Mouse (Mus musculus) liver, postnatal 0 days (tissue): ENCODE measurements at regions not wholly inside any gene's neighbourhood (a gene's known extent, or its start where the extent isn't known, plus 50 kb on each side); places are given as distances from the start of the nearest gene placed in this dataset.

Experiments
- CTCF ChIP-seq: sonication (generic); IDR thresholded peaks from 2 replicates; pipeline ENCODE4 v1.5.1; 2016; ENCODE audit warnings: antibody characterized with exemption, low read depth
- EP300 ChIP-seq: IDR thresholded peaks from 2 replicates; pipeline ENCODE4 v1.6.1; 2016; ENCODE audit warnings: antibody characterized with exemption, low read depth, mild to moderate bottlenecking

DNA sequence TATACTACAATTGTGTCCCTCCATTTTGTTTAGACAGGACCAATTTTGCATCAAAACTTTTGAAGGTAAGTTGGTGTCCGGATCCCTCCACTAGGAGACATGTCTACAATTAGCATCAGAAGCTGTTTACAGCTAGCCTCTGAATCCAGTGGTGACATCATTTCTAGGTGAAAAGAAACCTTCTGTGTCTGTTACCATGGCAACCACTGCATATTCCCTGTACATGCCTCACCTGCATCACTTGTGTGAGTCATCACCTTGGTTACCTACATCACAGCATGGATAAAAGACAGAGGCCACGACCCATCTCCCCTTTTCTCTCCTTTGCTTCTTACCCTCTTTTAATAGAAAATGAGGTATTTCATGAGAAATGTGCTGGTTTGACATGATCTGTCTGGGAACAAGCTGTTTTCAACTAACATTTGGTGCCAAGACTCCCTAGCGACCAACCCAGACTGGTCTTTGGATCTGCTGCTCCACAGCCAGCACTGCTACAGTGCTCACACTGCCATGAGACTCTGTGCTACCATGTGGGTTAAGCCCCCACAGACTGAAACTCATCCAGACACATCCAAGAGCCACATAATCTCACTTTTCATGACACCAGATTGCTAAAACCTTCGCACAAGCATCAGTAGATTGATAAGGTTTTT, 701.4 kb upstream of the Ndn start:
- TF ChIP-seq CTCF (no peak), EP300 (no peak)
